Mouse (Mus musculus): ENCODE results near the gene Cela3b.

DNA sequence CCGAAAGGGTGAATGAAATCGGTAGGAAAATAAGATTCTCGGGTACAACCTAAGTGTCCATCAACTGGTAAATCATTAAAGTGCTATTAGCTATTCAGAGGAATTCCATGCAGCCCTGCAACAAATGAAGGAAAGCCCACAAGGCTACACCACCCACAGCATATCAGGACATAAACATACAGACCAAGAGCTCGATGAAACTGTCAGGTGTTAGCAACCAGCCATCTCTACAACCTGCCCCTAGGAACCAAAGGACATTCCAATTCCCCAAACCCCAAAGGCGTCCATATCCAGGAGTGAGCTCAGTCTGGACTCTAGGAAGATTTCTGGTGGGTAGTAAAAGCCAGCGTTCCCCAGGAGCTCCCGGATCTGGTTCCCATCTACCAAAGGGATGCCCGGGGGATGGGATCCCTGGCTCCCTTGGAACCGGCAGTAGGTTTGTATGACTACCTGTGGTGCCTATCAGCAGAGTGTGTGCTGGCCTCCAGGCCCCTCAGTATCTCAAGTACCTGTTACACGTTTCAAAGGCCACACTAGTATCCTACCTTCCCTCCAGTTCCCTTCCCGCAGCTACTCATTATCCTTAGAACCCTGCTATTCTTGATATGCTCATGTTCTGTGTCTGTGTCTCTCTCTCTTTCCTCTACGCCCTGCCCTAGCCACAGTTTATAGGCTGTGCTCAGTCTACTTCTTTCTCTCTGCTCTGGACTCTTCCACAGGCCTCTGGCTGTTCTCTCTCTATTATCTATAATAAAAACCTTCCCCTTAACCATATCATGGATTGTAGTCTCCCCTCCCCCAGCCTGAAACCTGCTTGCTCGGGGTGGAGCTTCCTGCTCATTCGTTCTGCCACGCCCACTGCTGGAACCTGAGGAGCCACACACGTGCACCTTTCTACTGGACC lies 49.4 kb downstream of the Cela3b start:
- TF ChIP-seq CTCF (IDR thresholded peaks at IDR 0.05; ENCODE audit: extremely low read depth, insufficient read depth, low read length) (no peak), POLR2A (IDR thresholded peaks at IDR 0.05; ENCODE audit: extremely low read depth, insufficient read depth, low read length) (no peak)

Measured in cortical plate, adult 2 months (tissue).